Mouse (Mus musculus) myocyte (in vitro differentiated cells): ENCODE results near the gene Fam120b. TPM values are rescaled to one million over a fixed set of nuclear protein-coding genes. Genes with fewer than 3 reads are reported as not detected.
A peak's percentile ranks its signal among the peaks of the same experiment; 100 is the strongest.

Experiments used
- H3K27me3 ChIP-seq: one replicate; pipeline ENCODE4 v1.6.1; 2011; ENCODE audit not compliant: control insufficient read depth, insufficient read depth, insufficient read length
- H3K36me3 ChIP-seq: one replicate; pipeline ENCODE4 v1.6.1; 2011; ENCODE audit not compliant: control insufficient read depth, insufficient read depth
- H3K4me2 ChIP-seq: one replicate; pipeline ENCODE4 v1.6.1; 2011; ENCODE audit warnings: low read depth, control low read depth
- H3K4me3 ChIP-seq: one replicate; pipeline ENCODE4 v1.5.1; 2011; ENCODE audit warnings: mild to moderate bottlenecking, control low read depth, moderate library complexity
- H3K79me2 ChIP-seq: one replicate; pipeline ENCODE4 v1.6.1; 2011; ENCODE audit not compliant: control insufficient read depth, insufficient read depth
- H3ac ChIP-seq: one replicate; pipeline ENCODE4 v1.6.1; 2011; ENCODE audit not compliant: control insufficient read depth, insufficient read length
- CEBPB ChIP-seq: IDR thresholded peaks from 2 replicates; pipeline ENCODE4 v1.6.1; 2011; ENCODE audit warnings: mild to moderate bottlenecking, moderate library complexity; ENCODE audit not compliant: poor library complexity, insufficient read depth, severe bottlenecking
- E2F4 ChIP-seq: IDR thresholded peaks from one replicate; pipeline ENCODE4 v1.6.1; 2011; ENCODE audit warnings: mild to moderate bottlenecking, control low read depth, moderate library complexity; ENCODE audit not compliant: insufficient read depth
- MAX ChIP-seq: IDR thresholded peaks from one replicate; pipeline ENCODE4 v1.6.1; 2011; ENCODE audit warnings: low read depth, mild to moderate bottlenecking, control low read depth
- MYOD1 ChIP-seq, 3 experiments: IDR thresholded peaks; one replicate each; pipeline ENCODE4 v1.6.1; 2011; ENCODE audit warnings: control low read depth in 2 of 3, low read depth in 2 of 3, mild to moderate bottlenecking in 2 of 3, moderate library complexity in 1 of 3; ENCODE audit not compliant: insufficient read length in 2 of 3, control insufficient read depth in 1 of 3
- MYOG ChIP-seq, 3 experiments: IDR thresholded peaks; one replicate each; pipeline ENCODE4 v1.6.1; 2011; ENCODE audit warnings: control low read depth in 2 of 3, low read depth in 2 of 3, mild to moderate bottlenecking in 2 of 3; ENCODE audit not compliant: insufficient read length in 2 of 3, control insufficient read depth in 1 of 3, insufficient read depth in 1 of 3
- POLR2A ChIP-seq: IDR thresholded peaks from one replicate; pipeline ENCODE4 v1.6.1; 2011; ENCODE audit warnings: low read depth, mild to moderate bottlenecking, control low read depth, moderate library complexity; ENCODE audit not compliant: insufficient read length
- POLR2AphosphoS2 ChIP-seq: IDR thresholded peaks from one replicate; pipeline ENCODE4 v1.6.1; 2011; ENCODE audit warnings: low read depth, control low read depth; ENCODE audit not compliant: insufficient read length
- REST ChIP-seq: IDR thresholded peaks from one replicate; pipeline ENCODE4 v1.6.1; 2011; ENCODE audit warnings: mild to moderate bottlenecking, control low read depth, moderate library complexity; ENCODE audit not compliant: insufficient read depth, insufficient read length
- SRF ChIP-seq: IDR thresholded peaks from one replicate; pipeline ENCODE4 v1.6.1; 2011; ENCODE audit warnings: low read depth; ENCODE audit not compliant: control insufficient read depth, insufficient read length
- TCF12 ChIP-seq: IDR thresholded peaks from one replicate; pipeline ENCODE4 v1.6.1; 2011; ENCODE audit warnings: mild to moderate bottlenecking, control low read depth; ENCODE audit not compliant: poor library complexity, insufficient read depth, severe bottlenecking
- TCF3 ChIP-seq: IDR thresholded peaks from one replicate; pipeline ENCODE4 v1.6.1; 2011; ENCODE audit warnings: low read depth, control low read depth; ENCODE audit not compliant: insufficient read length
- USF1 ChIP-seq: IDR thresholded peaks from one replicate; pipeline ENCODE4 v1.6.1; 2011; ENCODE audit warnings: low read depth, mild to moderate bottlenecking, control low read depth, moderate library complexity
- polyA plus RNA-seq: library from polyadenylated mRNA; unstranded; fragments of >200 nt; fragmentation: generic; extraction: Trizol; gene quantifications from one replicate; pipeline ENCODE4 v1.2.1, GENCODE M21; 2012; ENCODE audit warnings: missing spikeins

Fam120b gene
- polyA plus RNA-seq, 1 experiment = 8.8 TPM

DNA sequence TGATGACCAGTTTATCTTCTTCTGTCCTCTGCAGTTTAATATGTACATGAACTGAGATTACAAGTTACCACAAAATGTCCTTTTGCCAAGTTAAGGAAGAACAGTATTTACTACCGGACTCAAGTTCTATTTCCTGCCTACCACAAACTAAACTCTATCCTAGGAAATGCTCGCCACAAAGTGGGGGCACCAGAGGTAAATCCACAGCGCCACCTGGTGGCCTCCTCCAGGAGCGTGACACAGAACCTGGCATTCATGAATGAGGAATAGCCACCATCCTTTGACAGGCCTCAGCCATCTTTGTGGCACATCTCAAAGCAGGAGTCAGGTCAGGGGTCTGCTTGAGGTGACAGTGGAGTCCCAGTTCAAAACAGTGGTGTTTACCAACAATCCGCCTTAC, 71.7 kb downstream of the Fam120b start:
- Histone ChIP-seq H3K36me3 (no peaks in the 10 kb centered on the region), H3ac (no peak overlapping the region), H3K79me2 (no peaks in the 10 kb centered on the region), H3K27me3 (no peaks in the 10 kb centered on the region), H3K4me2 (peak overlapping the region; percentile 30), H3K4me3 (no peak overlapping the region)
- TF ChIP-seq POLR2AphosphoS2 (peak; percentile 32), TCF12 (no peak), SRF (no peak)

DNA sequence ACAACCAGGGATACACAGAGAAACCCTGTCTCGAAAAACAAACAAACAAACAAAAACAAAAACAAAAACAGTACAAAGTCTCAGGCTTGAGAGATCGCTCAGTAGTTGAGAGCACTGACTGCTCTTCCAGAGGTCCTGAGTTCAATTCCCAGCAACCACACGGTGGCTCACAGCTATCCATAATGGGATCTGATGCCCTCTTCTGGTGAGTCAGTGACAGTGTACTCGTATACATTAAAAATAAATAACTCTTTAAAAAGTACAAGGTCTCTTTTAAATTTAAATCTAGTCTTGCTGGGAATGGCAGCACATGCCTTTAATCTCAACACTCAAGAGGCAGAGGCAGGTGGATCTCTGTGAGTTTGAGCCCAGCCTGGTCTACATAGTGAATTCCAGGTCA, 76.7 kb downstream of the Fam120b start:
- TF ChIP-seq MYOD1 (IDR thresholded peaks at IDR 0.05; ENCODE audit: control insufficient read depth in 1 of 3, insufficient read length in 2 of 3, low read depth in 2 of 3) = no peak
- no peak for TF ChIP-seq TCF3
- no peak for TF ChIP-seq CEBPB
- no peak for TF ChIP-seq POLR2AphosphoS2
- no peak for TF ChIP-seq E2F4
- no peak for TF ChIP-seq POLR2A
- TF ChIP-seq USF1 = no peak
- no peak for TF ChIP-seq MAX
- no peak for TF ChIP-seq TCF12
- TF ChIP-seq SRF = no peak
- TF ChIP-seq MYOG (IDR thresholded peaks at IDR 0.05; ENCODE audit: control insufficient read depth in 1 of 3, insufficient read depth in 1 of 3, insufficient read length in 2 of 3, low read depth in 2 of 3) = no peak
- TF ChIP-seq REST = no peak
- H3ac ChIP-seq = no peak overlapping the region
- no peak overlapping the region for H3K4me3 ChIP-seq
- no peaks in the 10 kb centered on the region for H3K27me3 ChIP-seq
- no peak overlapping the region for H3K4me2 ChIP-seq
- no peaks in the 10 kb centered on the region for H3K79me2 ChIP-seq
- H3K36me3 ChIP-seq = peaks cover 33% of the 10 kb centered on the region

Other genes starting within 250 kb of the Fam120b start
- 13.3 TPM for gene Dll1, start 19.3 kb upstream of the Fam120b start, polyA plus RNA-seq
- gene Psmb1, start 103.5 kb downstream of the Fam120b start, polyA plus RNA-seq = 220 TPM
- 12.2 TPM for gene Tbp, start 103.7 kb downstream of the Fam120b start, polyA plus RNA-seq
- 43.4 TPM for gene Pdcd2, start 131.1 kb downstream of the Fam120b start, polyA plus RNA-seq
- 1.2 TPM for gene Prdm9, start 168.2 kb downstream of the Fam120b start, polyA plus RNA-seq